ENCODE assay signal across 23 mouse cellular contexts in the genomic region with DNA sequence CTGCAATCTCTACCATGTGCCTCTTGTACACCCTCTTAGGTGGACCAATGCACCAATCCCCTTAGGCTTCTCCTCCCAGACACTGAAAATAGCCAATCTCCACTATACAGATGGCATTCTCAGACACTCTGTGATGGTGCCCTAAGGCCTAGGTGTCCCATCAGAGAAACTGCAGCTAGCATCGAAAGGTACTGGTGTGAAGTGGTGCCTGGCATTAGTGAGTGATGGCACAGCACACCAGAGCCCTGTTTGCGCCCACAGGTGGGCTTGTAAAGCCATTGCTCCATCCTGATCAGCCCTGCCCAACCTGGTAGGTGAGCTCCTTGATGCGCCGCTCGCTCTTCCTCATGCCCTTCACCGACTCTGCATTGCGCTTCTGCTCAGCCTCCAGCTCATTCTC. TPM values are rescaled to one million over a fixed set of nuclear protein-coding genes. Genes with fewer than 3 reads are reported as not detected.
"Had no signal": no experiment of that assay in that cellular context is flagged by ENCODE, and none has a peak within 500 bp of the region (broad histone marks: within the 10 kb centered on the region; RNA-seq: fewer than 3 reads in every experiment).

No protein-coding gene starts in this region.

- H3K36me3 ChIP-seq: neural tube, embryonic 13.5 days; neural tube, embryonic 15.5 days; stomach, embryonic 15.5 days had no signal

- DNase-seq: retina, postnatal 1 day; right cerebral cortex, adult 18-20 months; right cerebral cortex, postnatal 14 days; right cerebral cortex, postnatal 25 days; right cerebral cortex, postnatal 4 days; spleen, adult 18-20 months; thymus, adult 18-20 months; thymus, adult 2 months; thymus, postnatal 14 days; thymus, postnatal 25 days; thymus, postnatal 36 days; thymus, postnatal 4 days had no signal

- H3K27ac ChIP-seq: neural tube, embryonic 13.5 days; neural tube, embryonic 15.5 days; stomach, embryonic 15.5 days; stomach, postnatal 0 days had no signal

- H3K4me2 ChIP-seq: neural tube, embryonic 13.5 days; neural tube, embryonic 15.5 days; stomach, embryonic 15.5 days had no signal

- H3K9ac ChIP-seq: neural tube, embryonic 13.5 days; neural tube, embryonic 15.5 days; stomach, embryonic 15.5 days had no signal

- H3K4me3 ChIP-seq: neural tube, embryonic 13.5 days; neural tube, embryonic 15.5 days; stomach, embryonic 15.5 days had no signal

- H3K4me1 ChIP-seq: neural tube, embryonic 13.5 days; neural tube, embryonic 15.5 days; stomach, embryonic 15.5 days had no signal

- H3K27me3 ChIP-seq: neural tube, embryonic 13.5 days; neural tube, embryonic 15.5 days; stomach, embryonic 15.5 days had no signal

- H3K9me3 ChIP-seq: neural tube, embryonic 13.5 days; neural tube, embryonic 15.5 days; stomach, embryonic 15.5 days had no signal

RNA-seq across cellular contexts. Expression of a gene that starts 7.9 kb away (rescaled TPM):
- total RNA-seq: neutrophil, adult 5-6 weeks had no signal
- polyA plus RNA-seq: testis, adult 2 months had no signal

RNA-seq across cellular contexts. Expression of a gene that starts 11.5 kb away (rescaled TPM):
- total RNA-seq: neutrophil, adult 5-6 weeks had no signal
- polyA plus RNA-seq: spleen, adult 2 months; stomach, embryonic 14.5 days; stomach, embryonic 16.5 days; testis, adult 2 months; thymus, postnatal 0 days had no signal

RNA-seq across cellular contexts. Expression of a gene that starts 18.0 kb away (rescaled TPM):
- total RNA-seq: neutrophil, adult 5-6 weeks had no signal

RNA-seq across cellular contexts. Expression of a gene that starts 22.8 kb away (rescaled TPM):
- total RNA-seq: neutrophil, adult 5-6 weeks had no signal
- polyA plus RNA-seq: small intestine, adult 2 months had no signal
